Mouse (Mus musculus) common myeloid progenitor, adult 5-6 weeks (primary cell): ENCODE measurements around the gene Gm15557. TPM values are rescaled to one million over a fixed set of nuclear protein-coding genes. Genes with fewer than 3 reads are reported as not detected.

Experiments used
- ATAC-seq: replicated peaks from 2 replicates; pipeline ENCODE4 v1.8.0; 2016; ENCODE audit warnings: low read depth, mild to moderate bottlenecking, moderate TSS enrichment, inconsistent platforms; ENCODE audit not compliant: poor library complexity, severe bottlenecking
- total RNA-seq: library from RNA; stranded (forward); fragments of 200-1000, 187-1606 nt; gene quantifications from 2 replicates; pipeline ENCODE4 v1.2.3, GENCODE M21; 2017

Gene Gm15557
- total RNA-seq, 1 experiment from 2014 or later: not detected

DNA sequence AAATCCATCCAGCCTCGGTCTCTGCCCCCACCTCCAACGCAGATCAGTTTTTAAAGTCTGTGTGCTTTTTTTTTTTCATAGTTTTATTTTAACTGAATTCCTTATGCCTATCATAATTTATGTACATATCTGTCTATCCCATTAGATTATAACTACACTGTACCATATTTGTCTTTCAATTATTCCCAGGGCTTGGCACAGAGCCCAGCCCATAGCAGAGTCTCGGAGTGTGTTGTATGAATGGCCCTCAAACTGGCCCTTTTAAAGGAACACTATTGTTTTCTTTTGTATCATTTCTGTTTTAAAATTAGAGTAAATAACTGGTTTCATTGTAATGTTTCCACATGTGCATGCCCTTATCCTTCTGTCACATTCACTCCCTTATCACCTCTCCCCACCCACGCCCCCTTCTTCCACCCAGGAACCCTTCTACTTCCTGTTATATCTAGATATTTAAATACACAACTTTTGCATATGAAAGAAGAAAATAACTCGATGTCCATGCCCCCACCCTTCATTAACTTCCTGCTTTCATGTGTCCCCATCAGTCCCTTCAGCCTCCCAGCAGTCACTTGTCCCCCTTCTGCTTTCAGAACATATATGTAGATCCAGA, 7.0 kb downstream of the Gm15557 start:
- peak; percentile 31 for ATAC-seq

DNA sequence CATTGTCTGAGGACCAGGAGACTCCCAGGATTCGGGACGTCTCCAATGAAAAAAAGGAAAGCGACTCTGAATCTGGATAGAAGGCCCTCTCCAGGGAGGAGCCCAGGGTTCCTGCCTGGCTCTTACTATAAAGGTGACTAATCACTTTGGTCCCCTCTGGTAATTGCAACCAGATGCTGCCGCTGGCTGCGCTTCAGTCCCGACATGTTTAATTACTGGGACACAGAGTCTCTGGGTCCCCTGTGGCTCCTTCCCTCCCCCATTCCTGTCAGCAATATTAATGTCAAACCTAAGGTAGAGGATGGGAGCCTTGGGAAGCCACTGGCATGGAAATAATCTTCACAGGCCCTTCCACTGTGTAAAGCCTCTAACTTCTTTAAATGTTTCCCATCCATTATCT, 8.8 kb downstream of the Gm15557 start:
- ATAC-seq: no peak

DNA sequence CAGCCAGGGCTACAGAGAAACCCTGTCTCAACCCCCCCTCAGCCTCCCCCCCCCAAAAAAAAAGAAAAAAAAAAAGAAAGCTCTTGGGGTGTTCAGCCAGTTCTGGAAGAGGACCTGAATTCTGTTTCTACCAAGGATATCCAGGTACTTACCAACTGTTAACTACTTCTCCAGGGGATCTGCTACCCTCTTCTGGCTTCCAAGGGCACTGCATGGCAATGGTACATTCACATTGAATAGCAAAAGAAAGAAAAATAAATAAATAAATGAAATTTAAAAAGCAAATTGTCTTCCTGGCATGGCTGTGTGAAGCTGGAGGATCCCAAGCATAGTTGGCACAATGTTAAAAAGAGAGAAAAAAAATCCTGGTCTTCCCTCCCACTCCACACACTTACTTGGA, 11.5 kb downstream of the Gm15557 start:
- ATAC-seq: peak; percentile 39; the same call in 1 of the 2 replicates

DNA sequence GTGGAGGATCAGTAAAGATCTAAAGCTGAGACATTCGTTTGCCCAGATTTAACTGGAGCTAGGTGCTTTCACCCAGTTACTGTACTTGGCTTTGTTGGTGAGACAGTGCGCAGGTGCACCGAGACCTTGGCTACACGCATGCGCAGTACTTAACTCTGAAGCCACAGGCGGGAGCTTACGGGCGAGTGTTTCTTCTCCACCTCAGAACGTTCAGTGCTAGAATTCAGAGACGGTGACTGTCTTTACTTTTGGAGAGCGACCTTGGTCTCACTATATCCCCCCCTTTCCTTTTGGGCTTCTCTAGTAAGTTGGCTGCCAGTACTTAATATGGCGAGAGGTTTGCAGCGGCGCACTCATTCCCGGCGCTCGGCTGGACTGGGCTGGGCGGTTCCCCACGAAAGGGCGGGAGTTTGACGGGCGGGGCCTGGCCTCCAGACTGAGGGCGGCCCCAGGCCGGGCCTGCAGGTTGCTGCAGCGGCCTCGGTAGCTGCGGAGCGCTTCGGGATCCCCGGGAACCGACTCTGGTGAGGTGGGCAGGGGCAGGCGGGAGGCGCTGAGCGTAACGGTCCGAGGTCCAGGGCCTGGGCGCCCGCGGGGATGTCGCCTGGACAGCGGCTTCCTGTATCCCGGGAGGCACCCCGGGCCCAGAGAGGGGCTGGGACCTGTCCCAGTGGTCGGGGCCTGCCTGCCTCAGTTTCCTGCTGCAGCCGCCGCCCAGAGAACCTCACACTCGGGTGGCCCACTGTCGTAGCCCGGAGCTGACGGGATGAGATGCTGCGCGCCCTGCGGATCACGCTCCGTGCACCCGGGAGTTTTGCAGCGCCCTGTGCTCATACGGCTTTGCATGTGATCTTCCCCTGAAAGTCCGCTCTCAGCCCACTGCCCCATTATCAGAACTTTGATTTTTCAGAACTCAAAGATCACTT, 15.9 kb downstream of the Gm15557 start, which contains the start of gene Cep250:
Gene Cep250 (plus strand): TSS at position 325 of the 926 bp plus-strand sequence.
- ATAC-seq: peak; percentile 96

DNA sequence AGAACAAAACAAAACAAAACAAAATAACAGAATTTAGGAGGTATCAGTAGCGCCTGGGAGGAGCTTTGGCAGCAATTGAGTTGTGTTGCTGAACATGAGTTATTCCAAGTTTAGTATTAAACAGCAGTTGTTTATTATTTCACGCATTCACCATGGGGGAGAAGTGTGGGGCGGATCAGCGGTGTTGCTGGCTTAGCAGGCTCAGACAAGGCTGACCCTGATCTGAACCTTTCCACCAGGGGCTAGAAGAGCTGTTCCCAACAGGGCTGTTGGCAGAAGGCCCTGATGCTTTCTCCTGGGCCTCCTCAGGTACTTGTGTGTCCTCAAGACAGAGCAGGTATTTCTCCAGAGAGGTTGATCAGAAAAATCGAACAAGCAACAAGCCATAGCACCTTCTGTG, 19.5 kb downstream of the Gm15557 start:
- no peak for ATAC-seq

DNA sequence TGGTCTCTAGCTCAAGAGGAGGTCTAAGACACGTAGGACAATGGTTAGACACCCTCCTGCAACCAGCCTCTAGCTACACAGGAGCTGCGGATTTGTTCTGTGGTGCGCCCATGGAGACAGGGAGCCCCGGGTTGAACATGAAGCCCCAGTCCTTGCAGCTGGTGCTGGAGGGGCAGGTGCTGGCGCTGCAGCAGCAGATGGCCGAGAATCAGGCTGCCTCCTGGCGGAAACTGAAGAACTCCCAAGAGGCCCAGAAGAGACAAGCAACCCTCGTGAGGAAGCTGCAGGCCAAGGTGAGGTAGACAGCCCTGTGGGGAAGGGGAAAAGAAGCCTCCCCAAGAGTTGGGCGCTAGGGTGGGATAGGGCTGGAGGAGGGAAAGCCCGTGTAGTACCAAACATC, 21.3 kb downstream of the Gm15557 start:
- ATAC-seq: no peak

DNA sequence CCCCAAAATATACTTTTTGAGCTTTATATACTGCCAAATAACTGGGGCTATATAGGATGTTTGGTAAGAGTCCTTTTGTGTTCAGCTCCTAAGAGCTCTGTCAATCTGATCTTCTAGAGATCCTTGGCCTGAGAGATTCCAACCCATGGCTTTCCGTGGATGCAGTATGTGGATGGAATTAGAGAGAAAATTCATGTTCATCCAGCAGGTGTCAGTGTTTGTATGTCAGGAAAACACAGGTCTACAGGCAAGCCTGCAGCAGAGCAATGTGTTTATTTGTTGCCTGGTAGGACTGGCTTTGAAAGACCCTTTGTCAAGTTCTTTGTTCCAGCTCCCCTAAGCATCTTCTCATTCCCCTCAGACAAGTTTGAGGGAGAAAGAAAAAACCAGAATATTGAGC, 22.5 kb downstream of the Gm15557 start:
- ATAC-seq: no peak

DNA sequence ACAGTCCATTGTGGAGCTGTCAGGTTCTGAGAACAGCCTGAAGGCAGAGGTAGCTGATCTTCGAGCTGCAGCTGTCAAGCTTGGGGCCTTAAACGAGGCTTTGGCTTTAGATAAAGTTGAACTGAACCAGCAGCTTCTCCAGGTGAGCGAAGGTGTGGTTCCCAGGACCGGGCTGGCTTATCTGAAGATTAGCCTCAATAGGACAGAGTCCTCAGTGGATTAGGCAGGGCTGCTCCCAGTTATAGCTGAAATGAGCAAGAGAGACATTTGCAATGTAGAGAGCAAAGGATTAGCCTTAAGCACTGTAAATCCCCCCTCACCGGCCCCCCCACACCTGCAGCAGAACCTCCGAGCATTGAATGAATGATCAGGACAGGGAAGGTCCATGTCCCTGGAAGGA, 32.8 kb downstream of the Gm15557 start:
- no peak for ATAC-seq

DNA sequence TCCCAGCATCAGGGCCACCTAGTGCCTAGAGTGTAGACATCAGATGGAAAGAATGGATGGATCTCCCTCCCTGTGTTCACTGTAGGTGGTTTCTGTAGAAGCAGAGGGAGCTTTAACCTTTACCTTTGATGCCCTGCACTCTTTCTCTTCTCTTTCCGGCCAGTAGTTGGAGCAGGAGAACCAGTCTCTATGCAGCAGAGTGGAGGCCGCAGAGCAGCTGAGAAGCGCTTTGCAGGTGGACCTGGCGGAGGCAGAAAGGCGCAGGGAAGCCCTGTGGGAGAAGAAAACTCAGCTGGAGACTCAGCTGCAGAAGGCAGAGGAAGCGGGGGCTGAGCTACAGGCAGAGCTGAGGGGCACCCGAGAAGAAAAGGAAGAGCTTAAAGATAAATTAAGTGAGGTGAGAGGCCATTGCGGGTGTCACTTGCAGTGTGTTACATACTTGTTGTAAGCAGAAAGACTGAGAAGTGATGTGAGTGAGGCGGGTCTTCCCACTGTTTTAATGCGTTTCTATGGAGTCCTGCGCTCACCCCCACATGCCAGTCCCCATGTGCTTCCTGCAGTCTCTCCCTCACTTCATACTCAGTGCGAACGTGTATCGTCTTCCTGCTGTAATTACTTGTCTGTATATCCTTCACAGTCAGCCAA, 33.7 kb downstream of the Gm15557 start:
- no peak for ATAC-seq

DNA sequence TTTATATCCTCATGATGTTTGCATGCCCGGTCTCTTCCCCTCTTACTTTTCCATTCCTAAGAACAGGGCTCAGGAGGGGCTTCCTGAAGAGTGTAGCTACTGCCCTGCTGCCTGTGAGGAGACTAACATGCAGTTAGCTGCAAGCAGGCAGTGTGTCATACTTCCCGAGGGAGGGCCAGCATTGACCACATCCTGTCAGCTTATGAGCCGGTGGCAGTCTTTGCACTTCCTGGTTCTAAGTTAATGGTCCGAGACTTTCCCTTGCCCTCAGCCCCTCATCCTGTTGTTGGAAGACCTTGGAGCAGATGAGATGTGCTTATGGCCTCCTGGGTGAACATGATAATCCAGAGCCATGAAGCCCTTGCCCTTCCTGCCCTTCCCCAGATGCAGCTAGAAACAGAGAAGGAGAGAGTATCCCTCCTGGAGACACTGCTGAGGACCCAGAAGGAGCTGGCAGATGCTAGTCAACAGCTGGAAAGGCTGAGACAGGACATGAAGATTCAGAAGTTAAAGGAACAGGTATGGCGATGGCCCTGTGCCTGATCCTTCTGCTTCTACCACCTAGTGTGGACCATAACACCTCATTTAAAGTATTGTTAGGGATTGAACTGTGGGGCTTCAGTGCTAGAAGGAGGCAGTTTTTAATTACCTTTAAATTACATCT, 38.9 kb downstream of the Gm15557 start:
- ATAC-seq: peak; percentile 99

DNA sequence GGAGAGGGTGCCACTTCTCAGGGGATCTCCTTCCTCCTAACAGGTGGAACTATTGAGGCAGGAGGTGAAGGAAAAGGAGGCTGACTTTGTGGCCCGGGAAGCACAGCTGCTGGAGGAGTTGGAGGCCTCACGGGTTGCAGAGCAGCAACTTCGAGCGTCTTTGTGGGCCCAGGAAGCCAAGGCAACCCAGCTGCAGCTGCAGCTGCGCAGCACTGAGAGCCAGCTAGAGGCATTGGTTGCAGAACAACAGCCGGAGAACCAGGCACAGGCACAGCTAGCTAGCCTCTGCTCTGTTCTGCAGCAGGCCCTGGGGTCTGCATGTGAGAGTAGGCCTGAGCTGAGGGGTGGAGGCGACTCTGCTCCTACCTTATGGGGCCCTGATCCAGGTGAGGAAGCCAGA, 45.2 kb downstream of the Gm15557 start:
- ATAC-seq: no peak

DNA sequence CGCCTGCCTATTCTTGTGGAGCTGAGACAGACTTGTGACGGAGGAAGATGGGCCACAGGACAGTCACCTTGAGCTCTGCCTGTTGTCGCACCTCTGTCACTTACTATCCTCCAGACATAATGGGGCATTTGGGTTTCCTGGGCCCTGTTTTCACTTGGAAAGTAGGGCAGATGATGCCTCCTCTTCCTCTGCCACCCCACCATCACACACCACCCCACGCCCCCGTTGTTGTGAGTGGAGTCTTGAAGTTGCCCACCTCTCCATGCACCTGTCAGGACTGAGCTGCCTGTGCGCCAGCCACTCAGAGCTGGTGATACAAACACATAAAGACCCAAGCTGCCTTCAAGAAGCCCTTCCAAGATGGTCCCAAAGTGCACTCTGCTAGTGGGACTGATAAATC, 46.6 kb downstream of the Gm15557 start:
- ATAC-seq: no peak

DNA sequence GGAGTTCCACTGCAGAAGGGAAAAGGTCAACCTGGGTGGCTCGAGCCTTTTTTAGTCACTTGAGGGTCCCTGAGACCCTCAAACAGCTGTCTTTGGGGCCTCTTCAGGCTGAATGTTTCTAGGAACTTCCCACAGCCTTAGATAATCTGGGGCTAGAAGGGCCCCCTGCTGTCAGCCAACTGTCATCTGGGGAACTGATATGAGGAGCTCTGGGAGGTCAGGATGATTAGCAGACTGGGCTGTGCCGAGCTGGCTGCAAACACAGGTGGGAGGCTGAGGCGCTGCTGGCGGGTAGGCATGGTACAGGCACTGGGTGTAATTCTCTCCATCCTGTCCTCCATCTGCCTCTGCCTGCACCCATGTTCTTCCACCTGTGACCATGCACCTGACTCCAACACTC, 48.6 kb downstream of the Gm15557 start:
- peak; percentile 65; the same call in 1 of the 2 replicates for ATAC-seq

DNA sequence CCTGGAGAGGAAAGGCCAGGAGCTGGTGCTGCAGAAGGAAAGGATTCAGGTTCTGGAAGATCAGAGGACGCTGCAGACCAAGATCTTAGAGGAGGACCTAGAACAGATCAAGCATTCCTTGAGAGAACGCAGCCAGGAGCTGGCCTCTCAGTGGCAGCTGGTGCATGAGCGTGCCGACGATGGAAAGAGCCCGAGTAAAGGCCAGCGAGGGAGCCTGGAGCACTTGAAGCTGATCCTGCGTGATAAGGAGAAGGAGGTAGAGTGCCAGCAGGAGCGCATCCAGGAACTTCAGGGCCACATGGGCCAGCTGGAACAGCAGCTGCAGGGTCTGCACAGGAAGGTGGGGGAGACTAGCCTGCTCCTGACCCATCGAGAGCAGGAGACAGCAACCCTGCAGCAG, 50.6 kb downstream of the Gm15557 start:
- no peak for ATAC-seq

DNA sequence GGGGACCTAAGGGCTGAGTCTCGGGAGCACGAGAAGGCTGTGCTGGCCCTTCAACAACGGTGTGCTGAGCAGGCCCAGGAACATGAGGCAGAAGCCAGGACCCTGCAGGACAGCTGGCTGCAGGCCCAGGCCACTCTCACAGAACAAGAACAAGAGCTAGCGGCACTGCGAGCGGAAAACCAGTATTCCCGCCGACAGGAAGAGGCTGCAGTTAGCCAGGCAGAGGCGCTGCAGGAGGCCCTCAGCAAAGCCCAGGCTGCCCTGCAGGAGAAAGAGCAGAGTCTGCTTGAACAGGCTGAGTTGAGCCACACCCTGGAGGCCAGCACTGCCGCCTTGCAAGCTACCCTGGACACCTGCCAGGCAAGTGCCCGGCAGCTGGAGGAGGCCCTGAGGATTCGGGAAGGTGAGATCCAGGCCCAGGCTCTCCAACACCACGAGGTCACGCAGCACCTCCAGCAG, 51.4 kb downstream of the Gm15557 start:
- ATAC-seq: no peak

Other genes starting within 250 kb of the Gm15557 start
- 73.5 and 77.3 TPM in 2 replicates for gene Trpc4ap, start 248.3 kb upstream of the Gm15557 start, total RNA-seq
- gene Edem2, start 211.3 kb upstream of the Gm15557 start, total RNA-seq: 27.8 and 36.5 TPM in 2 replicates
- gene Gm17581, start 204.9 kb upstream of the Gm15557 start, total RNA-seq: not detected in 2 replicates
- 0.39 and 3.4 TPM in 2 replicates for gene Procr, start 189.6 kb upstream of the Gm15557 start, total RNA-seq
- 0.32 TPM in 1 of 2 replicates, not detected in the other for gene Mmp24, start 165.4 kb upstream of the Gm15557 start, total RNA-seq
- 12.5 and 15.3 TPM in 2 replicates for gene BC029722, start 121.3 kb upstream of the Gm15557 start, total RNA-seq
- gene Eif6, start 113.8 kb upstream of the Gm15557 start, total RNA-seq: 49.4 and 83.3 TPM in 2 replicates
- gene Fam83c, start 105.9 kb upstream of the Gm15557 start, total RNA-seq: not detected in 2 replicates
- 58.5 and 105 TPM in 2 replicates for gene Uqcc1, start 10.4 kb upstream of the Gm15557 start, total RNA-seq
- not detected in 2 replicates for gene Gdf5, start 4.6 kb downstream of the Gm15557 start, total RNA-seq
- 36.6 and 46.4 TPM in 2 replicates for gene Cep250, start 15.7 kb downstream of the Gm15557 start, total RNA-seq
- gene 6430550D23Rik, start 67.2 kb downstream of the Gm15557 start, total RNA-seq: 4.3 TPM in 1 of 2 replicates, not detected in the other
- 55.3 and 84.7 TPM in 2 replicates for gene Ergic3, start 67.3 kb downstream of the Gm15557 start, total RNA-seq
- gene Fer1l4, start 112.2 kb downstream of the Gm15557 start, total RNA-seq: not detected in 2 replicates
- gene Spag4, start 124.4 kb downstream of the Gm15557 start, total RNA-seq: 2.4 and 2.6 TPM in 2 replicates
- 19.7 and 22.7 TPM in 2 replicates for gene Cpne1, start 171.2 kb downstream of the Gm15557 start, total RNA-seq
- gene Rbm12, start 171.2 kb downstream of the Gm15557 start, total RNA-seq: 41.2 and 51.7 TPM in 2 replicates
- 32.1 and 33.0 TPM in 2 replicates for gene Gm28036, start 186.4 kb downstream of the Gm15557 start, total RNA-seq
- 15.8 and 28.5 TPM in 2 replicates for gene Romo1, start 203.3 kb downstream of the Gm15557 start, total RNA-seq
- gene Nfs1, start 203.5 kb downstream of the Gm15557 start, total RNA-seq: 43.2 and 47.0 TPM in 2 replicates
- gene Rbm39, start 239.5 kb downstream of the Gm15557 start, total RNA-seq: 689 and 779 TPM in 2 replicates